Mouse (Mus musculus) stomach, postnatal 0 days (tissue): Measurements from ENCODE around the gene Tefm.
"Not testable (repeated sequence)": the region's sequence is repeated elsewhere in the genome, so short reads cannot be mapped to it uniquely, and the experiment has no call there.

Experiments
- CTCF ChIP-seq: IDR thresholded peaks from 2 replicates; pipeline ENCODE4 v1.5.1; 2016; ENCODE audit warnings: antibody characterized with exemption, low read depth, mild to moderate bottlenecking, moderate library complexity
- EP300 ChIP-seq: optimal IDR thresholded peaks from 2 replicates; pipeline ENCODE3; 2016; ENCODE audit warnings: antibody characterized with exemption

GRCm38 (mm10) chr11:80148974-80149373 lies 7.0 kb upstream of the Tefm start:
- not testable (repeated sequence) for TF ChIP-seq CTCF, EP300
